Mouse (Mus musculus): ENCODE results near the gene Vasp. TPM values are rescaled to one million over a fixed set of nuclear protein-coding genes. Genes with fewer than 3 reads are reported as not detected.

Gene Vasp
- total RNA-seq, 4 experiments from 2014 or later, result 13.6 to 16.9 (median 15.6) TPM

DNA sequence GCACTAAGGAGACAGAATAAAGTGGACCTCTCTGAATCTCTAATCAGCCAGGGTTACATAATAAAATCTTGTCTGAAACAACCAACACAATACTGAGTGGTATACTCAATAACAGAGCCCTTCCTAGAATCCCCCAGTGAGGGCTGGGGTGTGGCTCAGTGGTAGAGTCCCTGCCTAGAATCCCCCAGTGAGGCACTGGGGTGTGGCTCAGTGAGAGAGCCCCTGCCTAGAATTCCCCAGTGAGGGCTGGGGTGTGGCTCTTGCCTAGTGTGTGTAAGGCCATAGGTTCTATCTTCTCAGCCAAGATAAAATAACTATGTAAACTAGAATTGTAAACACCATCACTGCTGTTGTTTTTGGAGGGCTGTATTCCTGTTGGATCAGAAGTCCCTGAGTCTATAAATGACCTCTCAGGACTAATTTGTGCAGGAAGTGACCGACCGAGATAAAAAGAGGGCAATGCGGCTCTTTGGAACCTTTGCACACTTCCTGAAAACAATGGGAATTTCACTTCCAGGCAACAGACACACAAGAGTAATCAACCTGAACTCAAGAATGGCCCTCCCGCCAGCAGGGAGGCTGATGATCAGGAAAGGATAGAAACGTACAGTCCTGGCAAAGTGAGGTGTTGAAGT lies 60.5 kb downstream of the Vasp start:
- no peak for DNase-seq (ENCODE audit: low spot score in 2 of 2)

DNA sequence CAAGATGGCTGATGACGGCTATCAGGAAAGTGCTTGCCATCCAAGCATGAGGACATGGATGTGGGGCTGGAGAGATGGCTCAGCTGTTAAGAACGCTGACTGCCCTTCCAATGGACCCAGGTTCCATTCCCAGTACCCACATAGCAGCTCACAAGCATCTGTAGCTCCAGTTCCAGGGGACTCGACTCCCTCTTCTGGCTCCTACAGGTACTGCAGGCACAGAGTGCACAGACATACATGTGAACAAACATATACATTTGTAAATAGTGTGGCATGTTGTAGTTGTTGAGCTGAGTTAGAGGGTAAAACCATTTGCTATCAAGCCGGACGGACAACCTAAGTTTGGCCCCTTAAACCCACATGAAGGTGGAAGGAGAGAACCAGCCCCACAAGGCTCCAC lies 61.6 kb downstream of the Vasp start:
- DNase-seq (ENCODE audit: low spot score in 2 of 2), result no peak

DNA sequence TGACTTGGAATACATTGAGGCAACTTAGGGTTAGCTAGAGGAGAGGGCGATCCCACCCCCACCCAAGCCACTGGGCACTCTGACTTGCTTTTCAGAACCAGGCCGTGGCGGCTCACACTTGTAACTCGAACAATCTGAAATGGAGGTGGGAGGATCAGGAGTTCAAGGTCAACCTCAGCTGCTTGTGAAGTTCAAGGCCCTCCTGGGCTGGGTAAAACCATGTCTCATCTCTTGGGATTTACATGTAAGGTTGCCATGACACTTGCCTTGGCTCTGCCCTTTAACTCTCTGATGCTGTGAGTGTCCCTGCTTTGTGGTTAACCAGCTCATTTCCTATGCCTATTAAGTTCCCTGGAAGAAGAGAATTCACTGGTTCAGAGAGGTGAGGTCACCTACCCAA lies 62.1 kb downstream of the Vasp start:
- DNase-seq (ENCODE audit: low spot score in 2 of 2), result no peak

DNA sequence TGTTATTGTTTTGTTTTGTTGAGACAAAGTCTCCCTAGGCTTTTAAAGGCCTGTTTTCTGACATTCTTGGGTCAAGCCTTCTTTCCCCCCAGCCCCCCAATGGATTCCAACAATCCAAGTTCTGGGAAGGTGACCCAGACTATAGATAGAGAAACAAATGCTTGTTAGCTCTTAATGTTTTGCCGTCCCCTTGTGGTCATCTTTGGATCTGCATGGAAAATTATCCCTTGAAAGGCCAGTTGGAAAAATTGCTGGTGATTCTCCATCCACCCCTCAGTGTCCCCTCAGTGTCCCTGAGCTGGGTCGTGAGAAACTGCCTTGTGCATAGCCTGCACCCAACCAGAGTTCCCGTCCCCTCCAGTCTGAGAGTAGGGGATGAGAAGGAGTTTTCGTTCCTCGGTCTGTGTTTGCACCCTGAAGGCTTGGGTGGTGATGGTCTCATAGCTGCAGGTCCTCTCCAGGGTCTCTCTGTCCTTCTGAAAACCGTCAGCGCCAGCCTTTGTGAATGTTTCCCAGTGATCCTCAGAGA lies 62.6 kb downstream of the Vasp start:
- DNase-seq (ENCODE audit: low spot score in 2 of 2), result no peak

DNA sequence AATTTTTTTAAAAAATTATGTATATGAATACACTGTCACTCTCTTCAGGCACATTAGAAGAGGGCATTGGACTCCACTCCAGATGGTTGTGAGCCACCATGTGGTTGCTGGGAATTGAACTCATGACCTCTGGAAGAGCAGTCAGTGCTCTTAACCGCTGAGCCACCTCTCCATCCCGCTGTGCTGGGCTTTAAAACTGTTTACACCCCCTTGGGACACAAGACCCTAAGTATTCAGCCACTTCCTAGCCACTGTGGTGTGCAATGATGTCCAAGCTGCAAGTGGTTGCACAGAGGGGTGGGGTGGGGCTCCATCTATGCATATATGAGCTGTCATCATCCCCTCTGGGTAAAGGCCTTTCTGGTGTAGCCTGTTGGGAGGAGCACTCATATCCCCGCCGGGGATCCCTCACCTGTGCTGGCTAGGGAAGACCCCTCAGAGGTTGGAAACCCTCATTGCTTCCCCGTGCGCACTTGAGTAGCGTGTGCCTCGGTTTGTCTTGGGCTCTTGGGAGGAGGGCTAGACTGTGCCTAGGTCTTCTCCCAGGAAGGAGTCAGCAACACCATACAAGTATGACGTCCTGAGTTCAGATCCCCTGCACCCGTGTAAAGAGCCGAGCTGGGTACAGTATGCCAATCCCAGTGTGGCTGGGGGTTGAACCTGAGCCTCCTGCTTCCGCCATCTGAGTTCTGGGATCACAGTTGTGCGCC lies 63.3 kb downstream of the Vasp start:
- DNase-seq (ENCODE audit: low spot score in 2 of 2), result no peak

Other genes with a start within 250 kb of the Vasp start
- gene Foxa3, start 248.3 kb downstream of the Vasp start, total RNA-seq (2022), result not detected
- 100 to 1,000 TPM; 104 to 113 (median 111) TPM for gene Sympk, start 247.4 kb downstream of the Vasp start, total RNA-seq (2022)
- under 1 TPM in 3 of 4 experiments, not detected in 1; 0.24 to 0.79 (median 0.32) TPM for gene Rsph6a, start 217.1 kb downstream of the Vasp start, total RNA-seq (2022)
- 100 to 1,000 TPM; 139 to 148 (median 143) TPM for gene Dmwd, start 195.6 kb downstream of the Vasp start, total RNA-seq (2022)
- gene Dmpk, start 188.0 kb downstream of the Vasp start, total RNA-seq (2022), result 10 to 100 TPM; 25.0 to 39.7 (median 31.6) TPM
- 1 to 10 TPM; 2.0 to 2.5 (median 2.3) TPM for gene Six5, start 177.2 kb downstream of the Vasp start, total RNA-seq (2022)
- under 1 TPM in 3 of 4 experiments, not detected in 1; 0.37 to 0.68 (median 0.48) TPM for gene Gm4969, start 153.4 kb downstream of the Vasp start, total RNA-seq (2022)
- gene Fbxo46, start 152.0 kb downstream of the Vasp start, total RNA-seq (2022), result 10 to 100 TPM; 13.2 to 15.7 (median 14.2) TPM
- gene Qpctl, start 122.5 kb downstream of the Vasp start, total RNA-seq (2022), result 10 to 100 TPM; 16.5 to 19.2 (median 18.6) TPM
- 10 to 100 TPM; 73.5 to 79.4 (median 76.1) TPM for gene Snrpd2, start 122.1 kb downstream of the Vasp start, total RNA-seq (2022)
- 1 to 10 TPM; 1.2 to 2.5 (median 1.5) TPM for gene Gipr, start 105.7 kb downstream of the Vasp start, total RNA-seq (2022)
- 100 to 1,000 TPM; 159 to 188 (median 167) TPM for gene Eml2, start 95.4 kb downstream of the Vasp start, total RNA-seq (2022)
- 1 to 10 TPM; 2.2 to 2.7 (median 2.5) TPM for gene Gpr4, start 59.3 kb downstream of the Vasp start, total RNA-seq (2022)
- gene Opa3, start 43.5 kb downstream of the Vasp start, total RNA-seq (2022), result 10 to 100 TPM; 40.2 to 46.7 (median 43.1) TPM
- under 1 TPM in 1 of 4 experiments, not detected in 3; 0.68 TPM for gene Ppm1n, start 8.2 kb upstream of the Vasp start, total RNA-seq (2022)
- 100 to 1,000 TPM; 108 to 133 (median 114) TPM for gene Rtn2, start 10.8 kb upstream of the Vasp start, total RNA-seq (2022)
- 10 to 100 TPM; 11.1 to 15.1 (median 13.8) TPM for gene Fosb, start 38.2 kb upstream of the Vasp start, total RNA-seq (2022)
- 10 to 100 TPM; 34.9 to 42.8 (median 38.6) TPM for gene Ercc1, start 73.0 kb upstream of the Vasp start, total RNA-seq (2022)
- 10 to 100 TPM; 16.3 to 20.4 (median 17.4) TPM for gene Cd3eap, start 87.7 kb upstream of the Vasp start, total RNA-seq (2022)
- gene Ppp1r13l, start 87.9 kb upstream of the Vasp start, total RNA-seq (2022), result 1 to 10 TPM; 3.9 to 7.7 (median 5.9) TPM
- gene Ercc2, start 110.2 kb upstream of the Vasp start, total RNA-seq (2022), result 10 to 100 TPM; 25.7 to 36.8 (median 31.0) TPM
- gene Klc3, start 132.3 kb upstream of the Vasp start, total RNA-seq (2022), result 1 to 10 TPM; 4.5 to 5.9 (median 5.1) TPM
- 10 to 100 TPM in 1 of 4 experiments, 1 to 10 TPM in 2, not detected in 1; 3.1 to 12.8 (median 9.4) TPM for gene Ckm, start 133.0 kb upstream of the Vasp start, total RNA-seq (2022)
- 10 to 100 TPM; 70.4 to 80.3 (median 76.2) TPM for gene Mark4, start 187.0 kb upstream of the Vasp start, total RNA-seq (2022)
- 1 to 10 TPM in 1 of 4 experiments, under 1 TPM in 3; 0.59 to 1.1 (median 0.79) TPM for gene Exoc3l2, start 191.5 kb upstream of the Vasp start, total RNA-seq (2022)
- 1 to 10 TPM; 6.5 to 7.7 (median 7.1) TPM for gene Bloc1s3, start 236.6 kb upstream of the Vasp start, total RNA-seq (2022)
- gene Trappc6a, start 236.6 kb upstream of the Vasp start, total RNA-seq (2022), result 10 to 100 TPM; 19.0 to 25.5 (median 23.5) TPM
- gene Nkpd1, start 246.0 kb upstream of the Vasp start, total RNA-seq (2022), result 1 to 10 TPM in 2 of 4 experiments, under 1 TPM in 2; 0.83 to 1.7 (median 1.1) TPM